ENCODE assay signal across 17 mouse cellular contexts in the genomic region with DNA sequence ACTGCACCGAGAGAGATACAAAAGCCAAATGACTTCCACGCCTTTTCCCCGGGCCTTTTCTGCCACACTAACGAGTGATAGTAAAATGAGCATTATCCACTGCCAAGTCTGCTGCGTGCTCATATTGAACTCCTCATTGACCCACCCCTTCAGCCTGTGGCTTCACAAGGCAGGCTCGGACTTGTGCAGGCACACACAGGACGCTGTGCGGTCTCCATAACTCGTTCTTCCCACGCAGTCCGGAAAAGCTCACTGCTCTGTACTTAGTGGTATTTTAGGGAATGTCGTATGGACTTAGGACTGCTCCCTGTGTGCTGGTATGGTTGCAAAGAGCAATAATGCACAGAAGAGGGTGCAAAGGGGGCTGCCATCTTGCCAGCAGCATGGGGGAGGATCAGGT.
DNase-seq lines count a peak whose midpoint lies in the region; ATAC-seq and TF ChIP-seq lines count a peak whose summit lies in the region.
"Had no signal": no experiment of that assay in that cellular context is flagged by ENCODE, and none has a peak within 500 bp of the region (broad histone marks: within the 10 kb centered on the region; RNA-seq: fewer than 3 reads in every experiment).

No protein-coding gene starts in this region.

- no peak overlapping the region for H3K4me2 ChIP-seq in forebrain, embryonic 13.5 days
- no peak overlapping the region for H3K4me2 ChIP-seq in forebrain, embryonic 12.5 days
- no peak overlapping the region for H3K4me2 ChIP-seq in kidney, embryonic 16.5 days (replicated peaks; ENCODE audit: low read depth, low read length)
- H3K4me2 ChIP-seq in embryonic facial prominence, embryonic 13.5 days, result no peak overlapping the region
- no peak overlapping the region for H3K4me2 ChIP-seq in lung, postnatal 0 days (replicated peaks; ENCODE audit: low read depth, low read length)
- H3K4me2 ChIP-seq: heart, embryonic 11.5 days; liver, embryonic 12.5 days had no signal

- no peak overlapping the region for H3K9ac ChIP-seq in forebrain, embryonic 13.5 days
- H3K9ac ChIP-seq in forebrain, embryonic 12.5 days, result no peak overlapping the region
- no peak overlapping the region for H3K9ac ChIP-seq in kidney, embryonic 16.5 days (replicated peaks; ENCODE audit: low read length)
- H3K9ac ChIP-seq in embryonic facial prominence, embryonic 13.5 days, result no peak overlapping the region
- H3K9ac ChIP-seq in lung, postnatal 0 days (replicated peaks; ENCODE audit: low read depth), result no peak overlapping the region
- H3K9ac ChIP-seq: liver, embryonic 12.5 days had no signal

- 66% methylated on average over 12 of the region's 12 CpGs for WGBS in forebrain, embryonic 13.5 days
- WGBS in forebrain, embryonic 12.5 days, result 75% methylated on average over 12 of the region's 12 CpGs
- 76% methylated on average over 12 of the region's 12 CpGs for WGBS in kidney, embryonic 16.5 days
- 77% methylated on average over 12 of the region's 12 CpGs for WGBS in embryonic facial prominence, embryonic 13.5 days
- 43% methylated on average over 12 of the region's 12 CpGs for WGBS in small intestine, adult 2 months
- 78% methylated on average over 12 of the region's 12 CpGs for WGBS in lung, postnatal 0 days

- H3K27me3 ChIP-seq in forebrain, embryonic 13.5 days, result no peaks in the 10 kb centered on the region
- no peaks in the 10 kb centered on the region for H3K27me3 ChIP-seq in forebrain, embryonic 12.5 days
- H3K27me3 ChIP-seq in kidney, embryonic 16.5 days (ENCODE audit: insufficient read depth, low read length), result no peaks in the 10 kb centered on the region
- H3K27me3 ChIP-seq in embryonic facial prominence, embryonic 13.5 days, result no peaks in the 10 kb centered on the region
- H3K27me3 ChIP-seq in small intestine, adult 2 months (ENCODE audit: control insufficient read depth, insufficient read depth, low read length), result no peaks in the 10 kb centered on the region
- H3K27me3 ChIP-seq in lung, postnatal 0 days (replicated peaks; ENCODE audit: insufficient read depth, low read length), result no peaks in the 10 kb centered on the region
- H3K27me3 ChIP-seq: CH12.LX; liver, embryonic 12.5 days had no signal

- H3K4me3 ChIP-seq in forebrain, embryonic 13.5 days, result no peak overlapping the region
- no peak overlapping the region for H3K4me3 ChIP-seq in forebrain, embryonic 12.5 days (replicated peaks)
- no peak overlapping the region for H3K4me3 ChIP-seq in kidney, embryonic 16.5 days (ENCODE audit: low read length)
- H3K4me3 ChIP-seq in embryonic facial prominence, embryonic 13.5 days, result no peak overlapping the region
- H3K4me3 ChIP-seq in small intestine, adult 2 months (ENCODE audit: low read depth, low read length), result peak overlapping the region; percentile 17; the same call in 1 of the 2 replicates
- H3K4me3 ChIP-seq in lung, postnatal 0 days (ENCODE audit: low read depth, low read length), result no peak overlapping the region
- H3K4me3 ChIP-seq: liver, embryonic 12.5 days had no signal

- no peak for TF ChIP-seq EP300 in lung, postnatal 0 days (IDR thresholded peaks at IDR 0.05)

- no peaks in the 10 kb centered on the region for H3K9me3 ChIP-seq in forebrain, embryonic 13.5 days (replicated peaks)
- H3K9me3 ChIP-seq in forebrain, embryonic 12.5 days, result no peaks in the 10 kb centered on the region
- no peaks in the 10 kb centered on the region for H3K9me3 ChIP-seq in kidney, embryonic 16.5 days (ENCODE audit: low read length)
- no peaks in the 10 kb centered on the region for H3K9me3 ChIP-seq in embryonic facial prominence, embryonic 13.5 days
- H3K9me3 ChIP-seq in lung, postnatal 0 days (ENCODE audit: low read length), result no peaks in the 10 kb centered on the region
- H3K9me3 ChIP-seq: liver, embryonic 12.5 days had no signal

- no peak overlapping the region for H3K27ac ChIP-seq in forebrain, embryonic 13.5 days
- no peak overlapping the region for H3K27ac ChIP-seq in forebrain, embryonic 12.5 days
- no peak overlapping the region for H3K27ac ChIP-seq in kidney, embryonic 16.5 days (ENCODE audit: low read length)
- H3K27ac ChIP-seq in embryonic facial prominence, embryonic 13.5 days, result no peak overlapping the region
- H3K27ac ChIP-seq in small intestine, adult 2 months (ENCODE audit: insufficient read depth, low read depth, low read length), result no peak overlapping the region
- H3K27ac ChIP-seq in lung, postnatal 0 days (ENCODE audit: low read length), result no peak overlapping the region
- H3K27ac ChIP-seq: liver, embryonic 12.5 days had no signal

- DNase-seq in kidney, postnatal 10 days, result peak; percentile 21
- no peak for DNase-seq in spleen, adult 18-20 months
- no peak for DNase-seq in lung, postnatal 0 days (ENCODE audit: low spot score)
- DNase-seq: adrenal gland, postnatal 10 days; cerebellum, adult 9-10 months; kidney, adult 11 months; kidney, postnatal 25 days; lung, postnatal 10 days; thymus, adult 2 months had no signal

- TF ChIP-seq POLR2A in small intestine, adult 2 months (IDR thresholded peaks at IDR 0.05; ENCODE audit: low read depth, low read length), result no peak

- peaks cover 23% of the 10 kb centered on the region for H3K4me1 ChIP-seq in forebrain, embryonic 13.5 days
- peaks cover 12% of the 10 kb centered on the region for H3K4me1 ChIP-seq in forebrain, embryonic 12.5 days
- peaks cover 6% of the 10 kb centered on the region for H3K4me1 ChIP-seq in kidney, embryonic 16.5 days (ENCODE audit: insufficient read depth, low read length)
- H3K4me1 ChIP-seq in embryonic facial prominence, embryonic 13.5 days, result peaks cover 5% of the 10 kb centered on the region; the same call in 1 of the 2 replicates
- H3K4me1 ChIP-seq in small intestine, adult 2 months (ENCODE audit: control insufficient read depth, insufficient read depth, insufficient read length, low read length), result peaks cover 22% of the 10 kb centered on the region
- no peaks in the 10 kb centered on the region for H3K4me1 ChIP-seq in lung, postnatal 0 days (ENCODE audit: insufficient read depth, low read depth, low read length)

- 0 out of 2 replicates have a peak, but pooled peaks have one; percentile 36 for ATAC-seq in forebrain, embryonic 13.5 days
- no peak for ATAC-seq in forebrain, embryonic 12.5 days (ENCODE audit: low FRiP score)
- ATAC-seq in kidney, embryonic 16.5 days (ENCODE audit: low FRiP score, low TSS enrichment), result no peak
- 0 out of 2 replicates have a peak, but pooled peaks have one; percentile 32 for ATAC-seq in embryonic facial prominence, embryonic 13.5 days (ENCODE audit: insufficient number of reproducible peaks, insufficient read depth, low FRiP score, low TSS enrichment, low read depth)
- ATAC-seq in lung, postnatal 0 days, result no peak
- ATAC-seq: liver, embryonic 12.5 days had no signal

- no peaks in the 10 kb centered on the region for H3K36me3 ChIP-seq in forebrain, embryonic 13.5 days (ENCODE audit: poor library complexity, severe bottlenecking)
- H3K36me3 ChIP-seq in forebrain, embryonic 12.5 days (replicated peaks), result no peaks in the 10 kb centered on the region
- H3K36me3 ChIP-seq in kidney, embryonic 16.5 days (ENCODE audit: insufficient read depth, low read length), result no peaks in the 10 kb centered on the region
- H3K36me3 ChIP-seq in embryonic facial prominence, embryonic 13.5 days, result no peaks in the 10 kb centered on the region
- H3K36me3 ChIP-seq in small intestine, adult 2 months (ENCODE audit: control insufficient read depth, insufficient read depth, low read length), result no peaks in the 10 kb centered on the region
- H3K36me3 ChIP-seq in lung, postnatal 0 days (ENCODE audit: insufficient read depth, low read length), result no peaks in the 10 kb centered on the region
- H3K36me3 ChIP-seq: liver, embryonic 12.5 days had no signal

- no peak for TF ChIP-seq CTCF in small intestine, adult 2 months (IDR thresholded peaks at IDR 0.05; ENCODE audit: extremely low read depth, insufficient read length, insufficient replicate concordance, low read depth, low read length)
- no peak for TF ChIP-seq CTCF in lung, postnatal 0 days (IDR thresholded peaks at IDR 0.05)

Comparison
In these comparisons a context has a peak if more than half of its experiments do, and no peak if none do; other contexts are left out.
1. ATAC-seq: peak in forebrain, embryonic 13.5 days (single experiment) and embryonic facial prominence, embryonic 13.5 days (single experiment); none in forebrain, embryonic 12.5 days (single experiment), kidney, embryonic 16.5 days (single experiment) and lung, postnatal 0 days (single experiment).